Mouse (Mus musculus): ENCODE measurements around the gene Gm16181. TPM values are rescaled to one million over a fixed set of nuclear protein-coding genes. Genes with fewer than 3 reads are reported as not detected.

The Gm16181 gene
- polyA plus RNA-seq, 1 experiment from 2014 or later = 0.62 TPM

DNA sequence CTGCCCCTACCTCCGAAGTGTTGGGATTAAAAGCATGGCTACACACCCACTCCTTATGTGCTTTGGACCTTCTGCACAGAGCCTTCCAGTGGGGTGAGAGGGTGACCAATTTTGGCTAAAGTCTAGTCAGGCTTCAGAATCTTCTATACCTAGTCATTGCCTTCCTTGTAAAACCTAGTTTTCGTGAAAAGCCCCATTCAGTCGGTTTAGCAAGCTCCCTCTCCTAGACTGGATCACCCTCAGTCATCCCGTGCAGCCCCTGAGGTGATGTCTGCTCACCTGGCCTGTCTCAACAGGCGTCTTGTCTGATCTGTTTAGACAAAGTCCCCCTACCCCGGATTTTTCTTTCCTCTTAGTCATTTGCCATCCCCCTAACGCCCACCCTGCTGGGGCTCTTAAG, 22.6 kb upstream of the Gm16181 start:
- Histone ChIP-seq H3K27ac (no peak overlapping the region), H3K4me2 (replicated peaks) (no peak overlapping the region), H3K4me1 (peaks cover 18% of the 10 kb centered on the region), H3K27me3 (peaks cover 74% of the 10 kb centered on the region), H3K9me3 (replicated peaks) (no peaks in the 10 kb centered on the region), H3K36me3 (no peaks in the 10 kb centered on the region), H3K9ac (no peak overlapping the region), H3K4me3 (no peak overlapping the region)
- no peak for ATAC-seq (ENCODE audit: low FRiP score)
- WGBS = 64% methylated on average over 7 of the region's 7 CpGs

DNA sequence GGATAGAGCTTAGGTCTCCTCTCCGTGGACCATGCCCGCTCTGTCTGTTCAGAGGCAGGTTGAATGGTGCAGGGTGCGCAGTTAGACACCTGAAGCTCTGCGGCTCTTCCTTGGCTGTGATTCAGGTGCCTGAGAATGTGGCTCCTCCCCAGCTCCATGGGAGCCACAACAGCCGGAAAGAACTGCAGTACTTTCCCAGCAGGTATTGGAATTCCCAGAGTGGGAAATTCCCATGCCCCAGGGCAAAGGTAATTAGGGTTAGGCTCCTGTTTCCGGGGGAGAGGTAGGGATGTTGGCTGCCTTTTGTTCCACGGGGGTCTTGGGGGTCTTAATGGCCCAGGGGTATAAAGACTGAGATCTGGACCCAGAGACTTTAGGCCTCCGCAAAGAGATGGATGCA, 21.7 kb upstream of the Gm16181 start:
- no peak for ATAC-seq (ENCODE audit: low FRiP score)
- 31% methylated on average over 8 of the region's 8 CpGs for WGBS
- H3K27me3 ChIP-seq = peaks cover 78% of the 10 kb centered on the region
- no peaks in the 10 kb centered on the region for H3K36me3 ChIP-seq
- peaks cover 18% of the 10 kb centered on the region for H3K4me1 ChIP-seq
- H3K4me3 ChIP-seq = no peak overlapping the region
- H3K9me3 ChIP-seq (replicated peaks) = no peaks in the 10 kb centered on the region
- H3K4me2 ChIP-seq (replicated peaks) = no peak overlapping the region
- no peak overlapping the region for H3K27ac ChIP-seq
- H3K9ac ChIP-seq = no peak overlapping the region

DNA sequence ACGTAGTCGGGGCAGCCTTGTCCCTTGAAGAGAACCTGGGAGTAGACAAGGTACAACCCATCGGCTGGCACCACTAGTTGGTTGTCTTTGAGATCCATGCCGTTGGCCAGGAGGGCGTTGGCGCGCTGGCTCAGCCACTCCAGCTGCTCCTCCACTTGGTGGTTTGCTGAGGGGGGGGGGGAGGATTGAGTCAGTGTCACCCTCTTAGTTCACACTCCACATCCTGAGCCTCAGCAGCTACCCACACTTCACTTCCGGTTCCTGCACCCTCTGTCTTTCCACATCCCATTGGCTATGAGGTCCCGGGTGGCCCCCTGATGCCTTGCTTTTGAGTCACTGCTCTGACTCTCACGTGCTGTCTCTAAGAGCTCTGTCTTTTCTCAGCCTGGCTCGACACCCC, 20.2 kb upstream of the Gm16181 start:
- H3K27me3 ChIP-seq = peaks cover 75% of the 10 kb centered on the region

DNA sequence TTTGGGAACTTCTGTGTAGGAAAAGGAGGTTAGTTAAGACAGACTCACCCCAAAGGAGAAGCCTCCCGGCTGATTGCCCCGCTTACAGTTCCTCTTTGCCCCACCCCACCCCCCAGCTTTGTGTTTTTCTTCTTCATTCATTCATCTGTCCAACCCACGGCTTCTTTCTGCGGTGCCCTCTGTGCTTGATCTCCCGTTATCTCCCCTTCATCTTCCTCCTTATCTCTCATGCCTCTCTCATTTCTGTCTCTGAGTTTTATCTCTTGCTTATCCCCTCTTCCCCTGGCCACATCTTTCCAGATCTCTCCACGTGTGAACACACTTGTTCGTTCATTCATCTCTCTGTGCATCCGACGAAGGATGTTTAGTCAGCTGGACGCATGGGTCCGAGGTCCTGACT, 19.5 kb upstream of the Gm16181 start:
- WGBS = 77% methylated on average over 11 of the region's 11 CpGs
- Histone ChIP-seq H3K27me3 (peaks cover 68% of the 10 kb centered on the region), H3K9me3 (replicated peaks) (no peaks in the 10 kb centered on the region), H3K4me3 (no peak overlapping the region), H3K36me3 (no peaks in the 10 kb centered on the region), H3K4me1 (peaks cover 2% of the 10 kb centered on the region; the same call in 1 of the 2 replicates), H3K27ac (no peak overlapping the region), H3K4me2 (replicated peaks) (no peak overlapping the region), H3K9ac (no peak overlapping the region)
- ATAC-seq (ENCODE audit: low FRiP score) = no peak

More for the DNA sequence above, 20.2 kb upstream of the Gm16181 start:
- H3K9ac ChIP-seq = no peak overlapping the region
- H3K4me1 ChIP-seq = peaks cover 9% of the 10 kb centered on the region
- no peak overlapping the region for H3K4me3 ChIP-seq
- ATAC-seq (ENCODE audit: low FRiP score) = no peak
- H3K36me3 ChIP-seq = no peaks in the 10 kb centered on the region
- 91% methylated on average over 11 of the region's 11 CpGs for WGBS
- H3K9me3 ChIP-seq (replicated peaks) = no peaks in the 10 kb centered on the region
- no peak overlapping the region for H3K4me2 ChIP-seq (replicated peaks)
- no peak overlapping the region for H3K27ac ChIP-seq

DNA sequence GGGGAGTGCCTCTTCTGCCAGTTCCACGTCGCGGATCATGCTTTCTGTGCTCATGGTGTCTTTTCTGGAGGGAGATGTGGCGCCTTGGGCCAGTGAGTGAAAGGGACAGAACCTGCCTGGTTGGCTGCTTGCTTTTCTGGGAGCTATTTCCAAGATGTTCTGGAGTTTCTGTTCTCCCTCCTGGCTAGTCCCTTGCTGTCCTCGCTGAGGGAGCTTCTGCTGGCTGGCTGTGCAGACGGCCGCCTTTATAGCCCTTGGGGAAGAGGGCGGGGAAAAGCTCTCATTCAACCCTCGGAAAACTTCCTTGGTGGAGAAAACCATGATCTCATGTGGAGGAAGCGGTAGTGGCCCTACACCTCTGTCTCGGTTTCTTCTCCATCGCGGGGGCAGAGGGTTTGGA, 18.8 kb upstream of the Gm16181 start, which contains the start of gene Tnf:
Tnf (minus strand) TSS at position 221 of the 400 bp plus-strand sequence.
- H3K27ac ChIP-seq = no peak within 1 kb of the TSS
- H3K27me3 ChIP-seq = peaks cover 61% of the 10 kb centered on the region
- H3K9me3 ChIP-seq (replicated peaks) = no peaks in the 10 kb centered on the region
- H3K9ac ChIP-seq = no peak within 1 kb of the TSS
- no peak within 1 kb of the TSS for H3K4me3 ChIP-seq
- H3K4me2 ChIP-seq (replicated peaks) = no peak within 1 kb of the TSS
- no peaks in the 10 kb centered on the region for H3K36me3 ChIP-seq
- H3K4me1 ChIP-seq = no peaks in the 10 kb centered on the region
- 45% methylated on average over 13 of the region's 13 CpGs for WGBS
- ATAC-seq (ENCODE audit: low FRiP score) = no peak

DNA sequence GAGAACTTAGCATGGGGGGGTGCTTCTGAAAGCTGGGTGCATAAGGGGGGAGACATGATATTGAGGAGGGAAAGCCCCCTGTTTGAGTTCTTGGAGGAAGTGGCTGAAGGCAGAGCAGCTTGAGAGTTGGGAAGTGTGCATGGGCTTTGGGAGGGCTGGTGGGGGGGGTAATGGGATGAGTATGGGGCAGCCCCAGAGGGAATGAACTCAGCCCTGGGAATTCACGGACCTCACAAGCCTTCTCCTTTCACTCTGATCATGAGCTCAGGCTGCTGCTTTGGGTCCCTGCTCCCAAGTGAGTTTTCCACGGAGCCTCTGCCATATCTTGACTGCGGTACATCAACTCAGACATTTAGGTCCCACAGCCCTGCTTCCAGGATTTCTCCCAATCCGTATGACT, 18.2 kb upstream of the Gm16181 start:
- no peak overlapping the region for H3K4me2 ChIP-seq (replicated peaks)

DNA sequence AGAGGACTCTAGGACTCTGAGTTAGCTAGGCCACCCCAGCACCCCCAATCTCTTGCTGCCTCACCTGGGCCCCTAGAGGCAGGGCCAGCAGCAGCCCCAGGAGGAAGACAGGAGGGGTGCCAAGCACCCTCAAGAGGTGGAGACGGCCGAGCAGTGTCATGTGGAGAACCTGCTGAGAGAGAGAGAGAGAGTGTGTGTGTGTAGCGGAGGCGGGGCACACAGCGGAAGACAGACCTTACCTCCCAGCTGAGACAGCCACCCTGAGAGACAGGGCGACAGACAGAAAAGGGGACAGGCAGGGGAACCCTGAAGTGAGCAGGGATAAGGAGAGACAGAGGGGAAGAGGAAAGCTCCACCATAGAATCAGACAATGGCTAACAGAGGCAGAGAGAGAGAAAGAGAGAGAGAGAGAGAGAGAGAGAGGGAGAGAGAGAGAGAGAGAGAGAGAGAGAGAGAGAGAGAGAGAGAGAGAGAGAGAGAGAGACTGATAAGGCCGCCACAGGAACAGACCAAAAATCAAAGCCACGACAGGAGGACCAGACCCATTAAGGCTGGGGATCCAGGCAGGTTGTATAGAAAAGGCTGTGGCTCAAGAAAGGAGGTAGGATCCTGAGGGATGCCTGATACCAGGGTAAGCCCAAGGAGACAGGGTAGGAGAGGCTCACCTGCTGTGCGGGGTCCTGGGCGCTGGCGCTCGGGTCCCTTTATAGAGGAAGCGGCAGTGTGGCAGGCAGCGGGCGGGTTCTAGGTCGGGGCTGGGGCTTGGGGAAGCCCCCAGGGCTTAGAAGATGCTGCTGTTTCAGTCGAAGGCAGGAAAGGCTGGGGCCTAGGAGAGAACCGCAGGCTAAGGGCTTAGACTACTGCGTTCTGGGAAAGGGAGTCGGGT, 15.9 kb upstream of the Gm16181 start, which contains the start of gene Lta:
Lta (minus strand) TSS at position 858 of the 886 bp plus-strand sequence.
- 27% methylated on average over 20 of the region's 20 CpGs for WGBS
- ATAC-seq (ENCODE audit: low FRiP score) = no peak
- no peaks in the 10 kb centered on the region for H3K4me1 ChIP-seq
- H3K9ac ChIP-seq = 0 out of 2 replicates have a peak within 1 kb of the TSS, but pooled peaks have one; percentile 18
- no peaks in the 10 kb centered on the region for H3K36me3 ChIP-seq
- H3K9me3 ChIP-seq (replicated peaks) = no peaks in the 10 kb centered on the region
- no peak within 1 kb of the TSS for H3K4me3 ChIP-seq
- H3K4me2 ChIP-seq (replicated peaks) = no peak within 1 kb of the TSS
- H3K27ac ChIP-seq = no peak within 1 kb of the TSS
- peaks cover 45% of the 10 kb centered on the region for H3K27me3 ChIP-seq

More for the DNA sequence above, 18.2 kb upstream of the Gm16181 start:
- Histone ChIP-seq H3K27ac (no peak overlapping the region), H3K4me1 (no peaks in the 10 kb centered on the region), H3K36me3 (no peaks in the 10 kb centered on the region), H3K9ac (no peak overlapping the region), H3K27me3 (peaks cover 56% of the 10 kb centered on the region), H3K4me3 (no peak overlapping the region), H3K9me3 (replicated peaks) (no peaks in the 10 kb centered on the region)
- no peak for ATAC-seq (ENCODE audit: low FRiP score)
- 82% methylated on average over 4 of the region's 4 CpGs for WGBS

DNA sequence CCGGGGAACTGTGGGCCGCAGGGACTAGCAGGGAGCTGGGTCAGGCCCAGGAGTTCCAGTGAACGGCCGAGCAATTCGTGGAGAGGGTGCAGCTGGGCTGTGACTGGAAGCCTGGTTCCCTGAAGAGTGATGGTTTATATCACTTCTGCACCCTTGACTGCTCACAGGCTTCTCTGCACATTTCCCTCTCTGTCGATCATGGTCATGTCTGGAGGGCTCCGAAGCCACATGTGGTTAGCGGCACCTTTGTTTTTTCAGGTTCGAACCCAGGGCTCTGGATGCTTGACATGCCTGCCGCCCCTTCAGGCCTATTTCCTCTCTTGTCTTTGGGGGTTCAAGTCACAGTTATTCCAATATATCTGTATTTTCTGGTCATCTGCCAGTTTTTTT, 15.3 kb upstream of the Gm16181 start:
- WGBS = 57% methylated on average over 10 of the region's 10 CpGs
- H3K27ac ChIP-seq = no peak overlapping the region
- 0 out of 2 replicates have a peak overlapping the region, but pooled peaks have one; percentile 18 for H3K9ac ChIP-seq
- H3K36me3 ChIP-seq = no peaks in the 10 kb centered on the region
- H3K4me1 ChIP-seq = no peaks in the 10 kb centered on the region
- peaks cover 42% of the 10 kb centered on the region for H3K27me3 ChIP-seq
- H3K9me3 ChIP-seq (replicated peaks) = no peaks in the 10 kb centered on the region
- H3K4me2 ChIP-seq (replicated peaks) = no peak overlapping the region
- ATAC-seq (ENCODE audit: low FRiP score) = no peak
- no peak overlapping the region for H3K4me3 ChIP-seq

DNA sequence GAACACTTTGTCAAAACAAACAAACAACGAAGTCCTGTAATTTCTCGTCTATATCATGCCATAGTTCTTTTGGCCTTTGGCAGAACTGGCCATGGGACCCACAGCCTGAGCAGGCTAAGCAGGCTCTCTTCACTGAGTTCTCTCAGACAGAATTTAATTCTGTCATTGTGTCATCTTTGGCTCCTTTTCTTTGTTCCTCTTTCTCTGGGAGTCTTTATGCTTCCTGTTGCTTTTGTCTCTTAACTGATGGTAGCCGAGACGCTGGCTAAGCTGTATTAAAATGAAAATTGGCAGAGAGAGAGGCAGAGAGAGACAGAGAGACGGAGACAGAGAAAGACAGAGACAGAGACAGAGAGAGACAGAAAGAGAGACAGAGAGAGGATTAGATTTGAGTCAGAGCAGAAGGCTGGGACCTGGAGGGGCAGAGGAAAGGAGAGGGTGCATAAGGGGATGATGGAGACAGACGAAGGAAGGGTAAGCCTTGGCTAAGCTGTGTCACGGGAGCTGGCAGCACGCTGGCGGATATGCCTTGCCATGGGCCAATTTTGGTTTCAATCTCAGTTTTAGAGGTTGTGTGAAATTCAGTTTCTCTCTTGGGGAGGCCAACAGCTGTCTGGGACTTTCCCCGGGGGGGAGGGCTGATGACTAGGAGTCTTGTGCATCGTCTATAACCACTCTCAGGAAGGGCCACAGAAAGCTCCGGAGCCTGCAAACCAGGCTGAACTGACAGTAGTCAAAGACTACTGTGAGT, 10.7 kb upstream of the Gm16181 start:
- H3K27me3 ChIP-seq = peaks cover 5% of the 10 kb centered on the region
- H3K4me3 ChIP-seq = no peak overlapping the region
- no peaks in the 10 kb centered on the region for H3K4me1 ChIP-seq
- H3K9me3 ChIP-seq (replicated peaks) = no peaks in the 10 kb centered on the region
- H3K4me2 ChIP-seq (replicated peaks) = no peak overlapping the region
- no peaks in the 10 kb centered on the region for H3K36me3 ChIP-seq
- H3K27ac ChIP-seq = no peak overlapping the region
- no peak overlapping the region for H3K9ac ChIP-seq
- ATAC-seq (ENCODE audit: low FRiP score) = no peak
- WGBS = 76% methylated on average over 12 of the region's 12 CpGs

DNA sequence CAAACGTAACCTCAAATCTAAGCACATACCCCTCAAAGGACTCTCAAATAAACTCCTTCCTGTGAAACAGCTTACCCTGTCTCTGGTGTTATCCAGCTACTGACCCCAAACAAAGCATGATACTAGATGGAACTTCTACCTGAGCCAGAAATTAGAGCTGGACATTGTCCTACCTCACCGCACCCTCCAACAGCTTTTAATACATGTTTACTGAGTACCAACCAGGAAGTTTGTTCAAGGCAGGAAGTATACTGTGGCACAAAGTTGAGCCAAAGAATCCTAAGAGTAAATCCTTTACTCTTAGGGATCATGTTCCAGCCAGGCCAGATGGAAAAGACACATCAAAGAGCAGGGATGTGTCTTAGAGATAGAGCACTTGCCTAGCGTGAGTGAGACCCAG, 10.0 kb upstream of the Gm16181 start:
- Histone ChIP-seq H3K27ac (no peak overlapping the region), H3K4me1 (no peaks in the 10 kb centered on the region), H3K27me3 (no peaks in the 10 kb centered on the region; the same call in 1 of the 2 replicates), H3K36me3 (no peaks in the 10 kb centered on the region), H3K9me3 (replicated peaks) (no peaks in the 10 kb centered on the region), H3K4me3 (no peak overlapping the region), H3K4me2 (replicated peaks) (no peak overlapping the region), H3K9ac (no peak overlapping the region)
- no peak for ATAC-seq (ENCODE audit: low FRiP score)
- WGBS = 86% methylated on average over 3 of the region's 3 CpGs

DNA sequence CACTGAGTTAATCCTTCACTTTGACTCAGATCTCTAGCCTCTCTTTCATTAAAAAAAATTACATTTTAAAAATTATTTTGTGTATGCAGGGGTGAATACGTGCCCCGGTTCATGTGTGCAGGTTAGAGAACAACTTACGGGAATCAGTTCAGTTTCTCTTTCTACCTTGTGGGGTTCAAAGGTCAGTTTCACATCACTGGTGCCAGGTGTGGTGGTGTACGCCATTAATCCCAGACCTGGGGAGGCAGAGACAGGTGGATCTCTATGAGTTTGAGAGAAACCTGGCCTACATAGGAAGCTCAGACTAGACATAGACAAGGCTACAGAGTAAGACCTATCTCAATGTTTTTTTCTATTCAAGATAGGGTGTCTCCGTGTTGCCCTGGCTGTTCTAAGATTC, 7.6 kb upstream of the Gm16181 start:
- no peak for ATAC-seq (ENCODE audit: low FRiP score)
- H3K27me3 ChIP-seq = no peaks in the 10 kb centered on the region; the same call in 1 of the 2 replicates
- H3K4me3 ChIP-seq = no peak overlapping the region
- no peak overlapping the region for H3K9ac ChIP-seq
- H3K4me2 ChIP-seq (replicated peaks) = no peak overlapping the region
- 92% methylated on average over 5 of the region's 5 CpGs for WGBS
- no peaks in the 10 kb centered on the region for H3K9me3 ChIP-seq (replicated peaks)
- H3K27ac ChIP-seq = no peak overlapping the region
- no peaks in the 10 kb centered on the region for H3K4me1 ChIP-seq
- H3K36me3 ChIP-seq = no peaks in the 10 kb centered on the region

DNA sequence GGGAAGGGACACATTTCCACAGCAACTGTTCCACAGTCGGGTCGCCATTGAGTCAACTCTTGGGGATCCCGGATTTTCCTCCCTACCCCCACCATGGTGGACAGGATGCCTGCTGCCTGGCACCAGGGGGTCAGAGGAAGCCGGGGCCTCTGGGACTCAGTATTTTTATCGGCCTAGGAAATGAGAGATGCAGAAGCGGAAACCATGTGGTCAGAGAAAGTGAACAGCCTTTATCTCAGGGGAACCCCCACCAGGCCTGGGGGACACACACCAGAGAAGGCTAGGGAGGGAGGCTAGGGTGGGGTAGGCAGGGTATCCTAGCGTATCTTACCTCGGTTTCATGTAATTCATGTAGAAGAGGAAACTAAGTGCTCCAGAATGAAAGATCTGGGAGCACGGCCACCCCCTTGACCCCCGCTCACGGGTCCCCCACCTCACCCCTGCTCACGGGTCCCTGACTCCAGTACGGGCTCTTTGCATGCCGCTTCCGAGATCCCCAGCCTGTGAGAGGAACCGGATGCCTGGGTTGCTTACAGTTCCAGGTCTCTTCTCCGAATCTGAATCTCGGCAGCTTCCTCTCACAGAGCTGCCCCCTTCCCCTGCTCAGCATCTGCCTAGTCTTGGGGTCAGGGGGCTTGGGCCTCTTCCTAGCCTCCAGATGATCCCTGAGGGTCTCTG, 2.0 kb upstream of the Gm16181 start:
- Histone ChIP-seq H3K4me1 (peaks cover 4% of the 10 kb centered on the region; the same call in 1 of the 2 replicates), H3K4me2 (replicated peaks) (no peak overlapping the region), H3K27me3 (no peaks in the 10 kb centered on the region), H3K4me3 (no peak overlapping the region), H3K36me3 (peaks cover 30% of the 10 kb centered on the region), H3K27ac (no peak overlapping the region), H3K9ac (no peak overlapping the region), H3K9me3 (replicated peaks) (no peaks in the 10 kb centered on the region)
- WGBS = 77% methylated on average over 18 of the region's 18 CpGs
- ATAC-seq (ENCODE audit: low FRiP score) = no peak

Measured in hindbrain, embryonic 12.5 days (tissue).